Comparison of ENCODE assay signal across 7 mouse cellular contexts in genomic region chr15:85634322-85635141, GRCm38 (mm10). TPM values are rescaled to one million over a fixed set of nuclear protein-coding genes. Genes with fewer than 3 reads are reported as not detected.
DNase-seq lines count a peak whose midpoint lies in the region; ATAC-seq lines count a peak whose summit lies in the region.

No protein-coding gene starts in this region.

- peak overlapping the region; percentile 43 for H3K4me2 ChIP-seq in embryonic facial prominence, embryonic 11.5 days (ENCODE audit: low read depth, low read length)
- H3K4me2 ChIP-seq in limb, embryonic 11.5 days (ENCODE audit: low read depth, severe bottlenecking), result peak overlapping the region; percentile 56
- peak overlapping the region; percentile 67 for H3K4me2 ChIP-seq in midbrain, embryonic 14.5 days (ENCODE audit: low read length)

- no peaks in the 10 kb centered on the region for H3K9me3 ChIP-seq in embryonic facial prominence, embryonic 11.5 days (replicated peaks; ENCODE audit: control insufficient read depth, low read length)
- no peaks in the 10 kb centered on the region for H3K9me3 ChIP-seq in limb, embryonic 11.5 days (ENCODE audit: control insufficient read depth, low read length)
- no peaks in the 10 kb centered on the region for H3K9me3 ChIP-seq in midbrain, embryonic 14.5 days (ENCODE audit: control insufficient read depth, low read length)

- H3K9ac ChIP-seq in embryonic facial prominence, embryonic 11.5 days (replicated peaks; ENCODE audit: low read length), result peak overlapping the region; percentile 64
- H3K9ac ChIP-seq in limb, embryonic 11.5 days (ENCODE audit: low read length), result peak overlapping the region; percentile 82
- peak overlapping the region; percentile 64 for H3K9ac ChIP-seq in midbrain, embryonic 14.5 days (replicated peaks; ENCODE audit: low read length)

- peak; percentile 100 for DNase-seq in adrenal gland, postnatal 14 days
- peak; percentile 98 for DNase-seq in embryonic facial prominence, embryonic 11.5 days (ENCODE audit: low spot score)
- peak; percentile 100 for DNase-seq in heart, adult 11 months
- peak; percentile 99 for DNase-seq in kidney, adult 18-20 months
- peak; percentile 99 for DNase-seq in limb, embryonic 11.5 days (ENCODE audit: low spot score)
- DNase-seq in midbrain, embryonic 14.5 days, result peak; percentile 99
- DNase-seq in spleen, adult 18-20 months, result peak; percentile 98 to 100

- no peaks in the 10 kb centered on the region for H3K36me3 ChIP-seq in embryonic facial prominence, embryonic 11.5 days (replicated peaks; ENCODE audit: control insufficient read depth, insufficient read depth, low read depth, low read length)
- H3K36me3 ChIP-seq in limb, embryonic 11.5 days (ENCODE audit: control insufficient read depth, insufficient read depth, low read length), result no peaks in the 10 kb centered on the region
- H3K36me3 ChIP-seq in midbrain, embryonic 14.5 days (ENCODE audit: control insufficient read depth, insufficient read depth, low read length), result no peaks in the 10 kb centered on the region

- ATAC-seq in embryonic facial prominence, embryonic 11.5 days (replicated peaks; ENCODE audit: insufficient number of reproducible peaks, low FRiP score, low TSS enrichment, low read depth), result peak; percentile 97
- peak; percentile 97 for ATAC-seq in limb, embryonic 11.5 days (ENCODE audit: insufficient number of reproducible peaks, low FRiP score, low TSS enrichment, low read depth)
- ATAC-seq in midbrain, embryonic 14.5 days (ENCODE audit: low FRiP score, low TSS enrichment), result peak; percentile 99

- H3K27ac ChIP-seq in embryonic facial prominence, embryonic 11.5 days (replicated peaks; ENCODE audit: low read depth, low read length), result no peak overlapping the region
- peak overlapping the region; percentile 84 for H3K27ac ChIP-seq in limb, embryonic 11.5 days (replicated peaks; ENCODE audit: low read depth, low read length)
- peak overlapping the region; percentile 79 for H3K27ac ChIP-seq in midbrain, embryonic 14.5 days (replicated peaks; ENCODE audit: low read depth, low read length)

- WGBS in embryonic facial prominence, embryonic 11.5 days, result under 1% methylated on average over 58 of the region's 58 CpGs
- under 1% methylated on average over 58 of the region's 58 CpGs for WGBS in limb, embryonic 11.5 days
- WGBS in midbrain, embryonic 14.5 days, result under 1% methylated on average over 58 of the region's 58 CpGs

- H3K4me3 ChIP-seq in embryonic facial prominence, embryonic 11.5 days (ENCODE audit: low read depth, low read length), result peak overlapping the region; percentile 46
- peak overlapping the region; percentile 59 for H3K4me3 ChIP-seq in limb, embryonic 11.5 days (ENCODE audit: low read depth, low read length)
- peak overlapping the region; percentile 61 for H3K4me3 ChIP-seq in midbrain, embryonic 14.5 days (replicated peaks; ENCODE audit: low read depth, low read length)

- H3K4me1 ChIP-seq in embryonic facial prominence, embryonic 11.5 days (ENCODE audit: control insufficient read depth, insufficient read depth, low read length), result no peaks in the 10 kb centered on the region
- peaks cover 7% of the 10 kb centered on the region for H3K4me1 ChIP-seq in limb, embryonic 11.5 days (ENCODE audit: control insufficient read depth, insufficient read depth, low read length)
- H3K4me1 ChIP-seq in midbrain, embryonic 14.5 days (ENCODE audit: control insufficient read depth, insufficient read depth, low read length), result no peaks in the 10 kb centered on the region

- H3K27me3 ChIP-seq in embryonic facial prominence, embryonic 11.5 days (ENCODE audit: control insufficient read depth, insufficient read depth, low read length), result no peaks in the 10 kb centered on the region
- no peaks in the 10 kb centered on the region for H3K27me3 ChIP-seq in limb, embryonic 11.5 days (ENCODE audit: control insufficient read depth, insufficient read depth, low read length)
- H3K27me3 ChIP-seq in midbrain, embryonic 14.5 days (ENCODE audit: control insufficient read depth, insufficient read depth, low read length), result no peaks in the 10 kb centered on the region

RNA-seq across cellular contexts. Expression of gene Wnt7b, which starts 52.3 kb away (rescaled TPM):
- total RNA-seq in adrenal gland, postnatal 14 days (2021), result 0.30 and 0.75 TPM in 2 replicates
- 20.3 and 28.5 TPM in 2 replicates for polyA plus RNA-seq in embryonic facial prominence, embryonic 11.5 days (2014; fragmentation: Nextera tagmentation; extraction: Ambion mirVana)
- 13.4 and 19.1 TPM in 2 replicates for polyA plus RNA-seq in limb, embryonic 11.5 days (2014; fragmentation: Nextera tagmentation; extraction: Ambion mirVana)
- 38.0 and 43.1 TPM in 2 replicates for polyA plus RNA-seq in midbrain, embryonic 14.5 days (2014; fragmentation: Nextera tagmentation; extraction: Ambion mirVana)
